Mouse (Mus musculus) neural tube, embryonic 15.5 days (tissue): ENCODE results near the gene Supt4a. TPM values are rescaled to one million over a fixed set of nuclear protein-coding genes. Genes with fewer than 3 reads are reported as not detected.

Experiments used
- ATAC-seq: fragments of 200-750 bp; cut with Nextera tagmentation; 2 replicates; pipeline ENCODE4 v1.8.0; 2017; ENCODE audit warnings: mild to moderate bottlenecking, moderate TSS enrichment, moderate library complexity; ENCODE audit not compliant: low FRiP score
- H3K27ac ChIP-seq: fragments of 300-500 bp; sonication (generic); replicated peaks from 2 replicates; pipeline ENCODE4 v1.5.1; 2015; ENCODE audit warnings: mild to moderate bottlenecking, inconsistent platforms
- H3K27me3 ChIP-seq: fragments of 300-500 bp; sonication (generic); replicated peaks from 2 replicates; pipeline ENCODE4 v1.6.1; 2015; ENCODE audit warnings: inconsistent platforms
- H3K36me3 ChIP-seq: fragments of 300-500 bp; sonication (generic); 2 replicates; pipeline ENCODE4 v1.6.1; 2015; ENCODE audit warnings: inconsistent platforms
- H3K4me1 ChIP-seq: fragments of 300-500 bp; sonication (generic); 2 replicates; pipeline ENCODE4 v1.6.1; 2015; ENCODE audit warnings: inconsistent platforms
- H3K4me2 ChIP-seq: fragments of 300-500 bp; sonication (generic); 2 replicates; pipeline ENCODE4 v1.6.1; 2015; ENCODE audit warnings: inconsistent platforms, mild to moderate bottlenecking, moderate library complexity
- H3K4me3 ChIP-seq: fragments of 300-500 bp; sonication (generic); replicated peaks from 2 replicates; pipeline ENCODE4 v1.5.1; 2015; ENCODE audit warnings: mild to moderate bottlenecking, inconsistent platforms
- H3K9ac ChIP-seq: fragments of 300-500 bp; sonication (generic); replicated peaks from 2 replicates; pipeline ENCODE4 v1.6.1; 2015; ENCODE audit warnings: mild to moderate bottlenecking, inconsistent platforms
- H3K9me3 ChIP-seq: fragments of 300-500 bp; sonication (generic); replicated peaks from 2 replicates; pipeline ENCODE4 v1.6.1; 2016; ENCODE audit warnings: inconsistent platforms
- WGBS: fragments of 180-500 bp; shearing (Covaris S2); methylation state at CpG from one replicate; pipeline ENCODE4 v1.1.7; 2015; ENCODE audit warnings: mixed read lengths; 5-methylcytosine and 5-hydroxymethylcytosine counted together
- polyA plus RNA-seq: library from polyadenylated mRNA; unstranded; fragments of >200 nt; fragmentation: Nextera tagmentation; extraction: Ambion mirVana; gene quantifications from 2 replicates; pipeline ENCODE4 v1.2.1, GENCODE M21; 2015

Supt4a gene
- polyA plus RNA-seq, 1 experiment from 2014 or later: 129 TPM

GRCm38 (mm10) chr11:87754603-87755002 lies 17.3 kb downstream of the Supt4a start:
- Histone ChIP-seq H3K36me3 (no peaks in the 10 kb centered on the region), H3K9me3 (no peaks in the 10 kb centered on the region), H3K4me2 (no peak overlapping the region), H3K27me3 (no peaks in the 10 kb centered on the region), H3K27ac (no peak overlapping the region), H3K9ac (no peak overlapping the region), H3K4me3 (no peak overlapping the region), H3K4me1 (peaks cover 2% of the 10 kb centered on the region)
- ATAC-seq: no peak
- WGBS: 69% methylated on average over 5 of the region's 5 CpGs

- no peak for ATAC-seq
- Histone ChIP-seq H3K4me1 (peaks cover 10% of the 10 kb centered on the region), H3K4me3 (no peak overlapping the region), H3K9ac (no peak overlapping the region), H3K27me3 (no peaks in the 10 kb centered on the region), H3K36me3 (no peaks in the 10 kb centered on the region), H3K9me3 (no peaks in the 10 kb centered on the region), H3K4me2 (no peak overlapping the region), H3K27ac (no peak overlapping the region)
- WGBS: 83% methylated on average over 17 of the region's 17 CpGs
These were observed 18.1 kb downstream of the Supt4a start for GRCm38 (mm10) chr11:87755360-87756017.

GRCm38 (mm10) chr11:87756251-87756820 lies 19.0 kb downstream of the Supt4a start:
- H3K9ac ChIP-seq: no peak overlapping the region
- H3K4me2 ChIP-seq: no peak overlapping the region
- H3K4me3 ChIP-seq: no peak overlapping the region
- H3K9me3 ChIP-seq: no peaks in the 10 kb centered on the region
- no peaks in the 10 kb centered on the region for H3K36me3 ChIP-seq
- H3K27me3 ChIP-seq: no peaks in the 10 kb centered on the region
- H3K27ac ChIP-seq: no peak overlapping the region
- peaks cover 15% of the 10 kb centered on the region for H3K4me1 ChIP-seq
- WGBS: 88% methylated on average over 15 of the region's 15 CpGs
- ATAC-seq: no peak

GRCm38 (mm10) chr11:87757001-87757954 lies 19.9 kb downstream of the Supt4a start:
- H3K4me1 ChIP-seq: peaks cover 24% of the 10 kb centered on the region
- H3K4me2 ChIP-seq: no peak overlapping the region
- WGBS: 89% methylated on average over 25 of the region's 25 CpGs
- ATAC-seq: no peak
- H3K4me3 ChIP-seq: no peak overlapping the region
- no peaks in the 10 kb centered on the region for H3K27me3 ChIP-seq
- H3K9me3 ChIP-seq: no peaks in the 10 kb centered on the region
- no peak overlapping the region for H3K27ac ChIP-seq
- H3K9ac ChIP-seq: no peak overlapping the region
- H3K36me3 ChIP-seq: no peaks in the 10 kb centered on the region

GRCm38 (mm10) chr11:87758161-87758911 lies 21.0 kb downstream of the Supt4a start:
- no peak for ATAC-seq
- no peak overlapping the region for H3K4me2 ChIP-seq
- H3K27ac ChIP-seq: no peak overlapping the region
- no peaks in the 10 kb centered on the region for H3K36me3 ChIP-seq
- no peaks in the 10 kb centered on the region for H3K27me3 ChIP-seq
- 80% methylated on average over 7 of the region's 7 CpGs for WGBS
- H3K9me3 ChIP-seq: no peaks in the 10 kb centered on the region
- H3K4me1 ChIP-seq: peaks cover 35% of the 10 kb centered on the region
- no peak overlapping the region for H3K9ac ChIP-seq
- H3K4me3 ChIP-seq: no peak overlapping the region

GRCm38 (mm10) chr11:87758957-87759608 lies 21.7 kb downstream of the Supt4a start:
- H3K9ac ChIP-seq: no peak overlapping the region
- no peaks in the 10 kb centered on the region for H3K36me3 ChIP-seq
- H3K4me3 ChIP-seq: no peak overlapping the region
- H3K4me1 ChIP-seq: peaks cover 42% of the 10 kb centered on the region
- no peak for ATAC-seq
- no peak overlapping the region for H3K27ac ChIP-seq
- 83% methylated on average over 4 of the region's 4 CpGs for WGBS
- no peak overlapping the region for H3K4me2 ChIP-seq
- no peaks in the 10 kb centered on the region for H3K9me3 ChIP-seq
- H3K27me3 ChIP-seq: no peaks in the 10 kb centered on the region

GRCm38 (mm10) chr11:87759609-87760005 lies 22.3 kb downstream of the Supt4a start:
- Histone ChIP-seq H3K4me2 (peak overlapping the region; percentile 96), H3K4me3 (peak overlapping the region; percentile 71), H3K9me3 (no peaks in the 10 kb centered on the region), H3K4me1 (peaks cover 47% of the 10 kb centered on the region), H3K27me3 (no peaks in the 10 kb centered on the region), H3K9ac (no peak overlapping the region), H3K36me3 (no peaks in the 10 kb centered on the region), H3K27ac (peak overlapping the region; percentile 89)
- no peak for ATAC-seq
- WGBS: 6% methylated on average over 3 of the region's 3 CpGs

GRCm38 (mm10) chr11:87760301-87761081 lies 23.1 kb downstream of the Supt4a start, which contains the start of gene Tspoap1:
TSS of gene Tspoap1 (plus strand) at chr11:87760541.
- Histone ChIP-seq H3K9me3 (no peaks in the 10 kb centered on the region), H3K4me1 (peaks cover 56% of the 10 kb centered on the region), H3K9ac (peak within 1 kb of the TSS; percentile 80), H3K36me3 (no peaks in the 10 kb centered on the region), H3K4me2 (peak within 1 kb of the TSS; percentile 96), H3K4me3 (peak within 1 kb of the TSS; percentile 71), H3K27me3 (peaks cover 2% of the 10 kb centered on the region), H3K27ac (peak within 1 kb of the TSS; percentile 89)
- WGBS: 3% methylated on average over 23 of the region's 23 CpGs
- peak; percentile 87 for ATAC-seq

GRCm38 (mm10) chr11:87761181-87761721 lies 23.9 kb downstream of the Supt4a start:
- peaks cover 57% of the 10 kb centered on the region for H3K4me1 ChIP-seq
- H3K36me3 ChIP-seq: 0 out of 2 replicates have a peak, but pooled peaks cover 2% of the 10 kb centered on the region
- no peaks in the 10 kb centered on the region for H3K9me3 ChIP-seq
- peak overlapping the region; percentile 80 for H3K9ac ChIP-seq
- WGBS: 54% methylated on average over 11 of the region's 11 CpGs
- no peak for ATAC-seq
- peak overlapping the region; percentile 96 for H3K4me2 ChIP-seq
- peaks cover 9% of the 10 kb centered on the region for H3K27me3 ChIP-seq
- peak overlapping the region; percentile 89 for H3K27ac ChIP-seq
- H3K4me3 ChIP-seq: peak overlapping the region; percentile 71
